Mouse (Mus musculus) adipocyte (in vitro differentiated cells): ENCODE measurements around the gene Kcnj3.
A peak's percentile ranks its signal among the peaks of the same experiment; 100 is the strongest.
"Not testable (repeated sequence)": the region's sequence is repeated elsewhere in the genome, so short reads cannot be mapped to it uniquely, and the experiment has no call there.

Experiments used
- DNase-seq: peaks from one replicate; pipeline ENCODE4 v3.0.0-alpha.2; 2016; ENCODE audit warnings: low spot score

Kcnj3 gene

GRCm38 (mm10) chr2:55435721-55436260 lies at the start of gene Kcnj3:
Gene Kcnj3, plus strand, starts transcription at chr2:55435970.
- no peak for DNase-seq

GRCm38 (mm10) chr2:55390330-55390989 lies 45.3 kb upstream of the Kcnj3 start:
- DNase-seq = no peak

GRCm38 (mm10) chr2:55405307-55405706 lies 30.5 kb upstream of the Kcnj3 start:
- DNase-seq = no peak

- DNase-seq = no peak
Measured at GRCm38 (mm10) chr2:55427633-55428032, 8.1 kb upstream of the Kcnj3 start.

GRCm38 (mm10) chr2:55432104-55432503 lies 3.7 kb upstream of the Kcnj3 start:
- peak; percentile 8 for DNase-seq

GRCm38 (mm10) chr2:55436261-55437006 lies 664 bp downstream of the Kcnj3 start:
- no peak for DNase-seq

- no peak for DNase-seq
Measured at GRCm38 (mm10) chr2:55437007-55437949, 1.5 kb downstream of the Kcnj3 start.

- no peak for DNase-seq
Measured at GRCm38 (mm10) chr2:55437977-55438376, 2.2 kb downstream of the Kcnj3 start.

- no peak for DNase-seq
Measured at GRCm38 (mm10) chr2:55439211-55439610, 3.4 kb downstream of the Kcnj3 start.

GRCm38 (mm10) chr2:55442006-55442405 lies 6.2 kb downstream of the Kcnj3 start:
- DNase-seq = no peak

- no peak for DNase-seq
Measured at GRCm38 (mm10) chr2:55447298-55447697, 11.5 kb downstream of the Kcnj3 start.

GRCm38 (mm10) chr2:55450774-55451173 lies 15.0 kb downstream of the Kcnj3 start:
- DNase-seq = no peak

- DNase-seq = no peak
Measured at GRCm38 (mm10) chr2:55459195-55459594, 23.4 kb downstream of the Kcnj3 start.

GRCm38 (mm10) chr2:55469141-55469540 lies 33.4 kb downstream of the Kcnj3 start:
- no peak for DNase-seq

- DNase-seq = no peak
Measured at GRCm38 (mm10) chr2:55470006-55470405, 34.2 kb downstream of the Kcnj3 start.

GRCm38 (mm10) chr2:55479511-55479910 lies 43.7 kb downstream of the Kcnj3 start:
- DNase-seq = no peak

- peak; percentile 73 for DNase-seq
Measured at GRCm38 (mm10) chr2:55479933-55480601, 44.3 kb downstream of the Kcnj3 start.

GRCm38 (mm10) chr2:55480602-55480965 lies 44.8 kb downstream of the Kcnj3 start:
- no peak for DNase-seq

GRCm38 (mm10) chr2:55485500-55486129 lies 49.8 kb downstream of the Kcnj3 start:
- not testable (repeated sequence) for DNase-seq

GRCm38 (mm10) chr2:55503390-55504176 lies 67.8 kb downstream of the Kcnj3 start:
- DNase-seq = peak; percentile 7
